Mouse (Mus musculus): ENCODE results near the gene Pou2af1. TPM values are rescaled to one million over a fixed set of nuclear protein-coding genes. Genes with fewer than 3 reads are reported as not detected.

Pou2af1 gene
- polyA plus RNA-seq, 1 experiment from 2014 or later: not detected

DNA sequence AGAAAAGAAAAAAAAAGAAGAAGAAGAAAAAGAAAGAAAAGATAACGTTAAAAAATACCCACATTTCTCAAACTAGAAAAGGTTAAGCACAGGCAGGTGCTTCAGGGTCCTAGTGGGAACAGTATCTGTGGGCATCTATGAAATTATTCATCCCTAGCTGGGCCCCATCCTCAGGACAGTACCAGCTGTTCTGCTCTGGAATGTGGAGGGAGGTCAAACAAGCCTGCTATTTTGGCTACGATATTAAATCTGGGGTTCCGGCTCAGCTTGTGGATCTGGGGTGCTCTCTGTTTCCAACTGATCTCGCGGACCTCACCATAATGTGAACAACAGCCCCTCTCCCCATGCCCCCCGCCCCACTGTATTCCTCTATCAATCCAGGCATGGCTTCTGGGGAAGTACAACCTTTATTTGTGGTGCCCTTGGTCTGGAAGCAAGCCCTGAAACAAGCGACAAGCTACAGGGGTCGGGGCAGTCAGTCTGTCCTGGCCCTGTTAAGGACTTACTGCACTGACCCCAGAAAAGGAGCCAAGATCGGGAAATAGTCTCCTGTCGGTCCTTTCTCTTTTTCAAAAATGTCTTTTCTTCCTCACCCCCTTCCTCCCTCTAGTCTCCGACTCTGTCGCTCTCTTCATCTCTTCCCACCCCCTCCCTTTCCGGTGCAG, 64.5 kb downstream of the Pou2af1 start:
- Histone ChIP-seq H3K4me3 (replicated peaks) (peak overlapping the region; percentile 51), H3K36me3 (no peaks in the 10 kb centered on the region), H3K4me1 (replicated peaks) (peaks cover 10% of the 10 kb centered on the region), H3K4me2 (peak overlapping the region; percentile 91), H3K9me3 (no peaks in the 10 kb centered on the region), H3K27me3 (peaks cover 37% of the 10 kb centered on the region), H3K9ac (replicated peaks) (peak overlapping the region; percentile 73), H3K27ac (peak overlapping the region; percentile 82)
- ATAC-seq (ENCODE audit: insufficient number of reproducible peaks, insufficient read depth, low FRiP score, low TSS enrichment, low read depth): peak; percentile 67
- WGBS: 21% methylated on average over 13 of the region's 13 CpGs

- H3K9me3 ChIP-seq: no peaks in the 10 kb centered on the region
- peaks cover 10% of the 10 kb centered on the region for H3K4me1 ChIP-seq (replicated peaks)
- H3K4me3 ChIP-seq (replicated peaks): peak within 1 kb of the TSS; percentile 51
- H3K9ac ChIP-seq (replicated peaks): peak within 1 kb of the TSS; percentile 73
- peak within 1 kb of the TSS; percentile 82 for H3K27ac ChIP-seq
- ATAC-seq (ENCODE audit: insufficient number of reproducible peaks, insufficient read depth, low FRiP score, low TSS enrichment, low read depth): peak; percentile 96
- no peaks in the 10 kb centered on the region for H3K36me3 ChIP-seq
- peaks cover 32% of the 10 kb centered on the region for H3K27me3 ChIP-seq
- peak within 1 kb of the TSS; percentile 91 for H3K4me2 ChIP-seq
- 1% methylated on average over 53 of the region's 53 CpGs for WGBS
Observed at GRCm38 (mm10) chr9:51278500-51279381, 65.2 kb downstream of the Pou2af1 start, which contains the start of gene Colca2. Colca2 (minus strand) TSS chr9:51278569.

- Histone ChIP-seq H3K4me3 (replicated peaks) (no peak overlapping the region), H3K27me3 (peaks cover 16% of the 10 kb centered on the region; the same call in 1 of the 2 replicates), H3K36me3 (no peaks in the 10 kb centered on the region), H3K9ac (replicated peaks) (no peak overlapping the region), H3K9me3 (no peaks in the 10 kb centered on the region), H3K4me1 (replicated peaks) (no peaks in the 10 kb centered on the region), H3K27ac (no peak overlapping the region), H3K4me2 (no peak overlapping the region)
- ATAC-seq (ENCODE audit: insufficient number of reproducible peaks, insufficient read depth, low FRiP score, low TSS enrichment, low read depth): no peak
- 60% methylated on average over 2 of the region's 2 CpGs for WGBS
Observed at GRCm38 (mm10) chr9:51286079-51286478, 72.6 kb downstream of the Pou2af1 start.

Other genes with a start within 250 kb of the Pou2af1 start
- gene Sik2, start 204.6 kb upstream of the Pou2af1 start, polyA plus RNA-seq (2016; fragmentation: Nextera tagmentation; extraction: Ambion mirVana): 16.6 and 16.9 TPM in 2 replicates
- gene Btg4, start 152.8 kb upstream of the Pou2af1 start, polyA plus RNA-seq (2016; fragmentation: Nextera tagmentation; extraction: Ambion mirVana): not detected in 2 replicates
- gene Layn, start 136.6 kb upstream of the Pou2af1 start, polyA plus RNA-seq (2016; fragmentation: Nextera tagmentation; extraction: Ambion mirVana): 6.7 and 7.4 TPM in 2 replicates
- not detected in 2 replicates for gene 4833427G06Rik, start 111.6 kb upstream of the Pou2af1 start, polyA plus RNA-seq (2016; fragmentation: Nextera tagmentation; extraction: Ambion mirVana)
- gene Gm32742, start 48.2 kb upstream of the Pou2af1 start, polyA plus RNA-seq (2016; fragmentation: Nextera tagmentation; extraction: Ambion mirVana): 0.03 TPM in 1 of 2 replicates, not detected in the other
- 1.8 and 2.4 TPM in 2 replicates for gene Colca2, start 64.9 kb downstream of the Pou2af1 start, polyA plus RNA-seq (2016; fragmentation: Nextera tagmentation; extraction: Ambion mirVana)
- gene 1810046K07Rik, start 115.2 kb downstream of the Pou2af1 start, polyA plus RNA-seq (2016; fragmentation: Nextera tagmentation; extraction: Ambion mirVana): 0.32 and 0.36 TPM in 2 replicates

Measured in limb, embryonic 12.5 days (tissue).